Mouse (Mus musculus): ENCODE data around the gene Auts2. TPM values are rescaled to one million over a fixed set of nuclear protein-coding genes. Genes with fewer than 3 reads are reported as not detected.

Gene Auts2
- polyA plus RNA-seq, 1 experiment from 2014 or later: 1.8 TPM

DNA sequence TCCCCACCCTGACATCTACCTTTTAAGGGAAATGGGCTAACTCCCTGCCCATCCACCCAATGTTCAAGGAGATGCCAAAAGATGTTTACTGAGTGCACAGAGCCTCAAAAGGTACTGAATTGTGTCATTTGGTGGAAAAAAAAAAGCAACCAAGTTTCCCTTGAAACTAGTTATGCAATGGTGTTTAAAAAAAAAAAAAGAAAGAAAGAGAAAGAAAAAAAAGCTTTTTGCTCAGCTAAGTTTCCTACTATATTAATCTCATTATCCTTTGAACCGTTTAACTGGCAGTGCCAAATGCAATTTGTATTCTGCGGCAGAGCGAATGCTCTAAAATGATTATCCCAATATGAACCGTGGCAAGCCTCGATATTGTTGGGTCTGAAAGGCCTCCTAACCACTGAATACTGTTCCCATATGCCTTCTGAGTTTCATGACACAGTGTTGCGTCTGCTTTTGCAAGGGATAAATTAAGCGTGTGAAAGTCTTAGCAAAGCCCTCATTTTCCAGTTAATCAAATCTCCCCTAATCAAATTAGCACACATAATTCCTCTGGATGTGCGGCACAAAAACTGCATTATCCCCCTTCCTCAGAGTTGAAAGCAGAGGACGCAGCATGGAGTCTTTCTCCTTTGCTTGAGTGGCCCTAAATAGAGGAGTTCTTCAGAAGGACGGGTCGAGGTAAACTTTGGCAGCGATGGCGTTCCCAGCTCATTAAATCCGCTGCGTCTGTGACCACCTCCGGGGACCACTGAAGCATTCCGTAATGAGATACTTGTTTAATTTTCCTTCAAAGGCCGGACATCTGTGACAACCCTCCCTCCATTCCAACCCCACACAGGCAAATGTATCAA lies 897.6 kb downstream of the Auts2 start:
- H3K9me3 ChIP-seq (replicated peaks; ENCODE audit: control insufficient read depth, low read length): no peaks in the 10 kb centered on the region
- H3K36me3 ChIP-seq (ENCODE audit: control insufficient read depth, insufficient read depth): no peaks in the 10 kb centered on the region
- no peak overlapping the region for H3K4me2 ChIP-seq (ENCODE audit: low read depth, low read length)
- no peaks in the 10 kb centered on the region for H3K27me3 ChIP-seq (ENCODE audit: control insufficient read depth, insufficient read depth, low read depth, low read length)
- no peak overlapping the region for H3K4me3 ChIP-seq (ENCODE audit: low read depth, low read length)
- H3K27ac ChIP-seq (ENCODE audit: low read length): no peak overlapping the region
- ATAC-seq (ENCODE audit: low read depth): no peak
- H3K9ac ChIP-seq (ENCODE audit: low read depth, low read length): no peak overlapping the region
- WGBS (ENCODE audit: insufficient replicate concordance): 73% methylated on average over 18 of the region's 18 CpGs
- no peaks in the 10 kb centered on the region for H3K4me1 ChIP-seq (ENCODE audit: control insufficient read depth, low read depth, low read length)

DNA sequence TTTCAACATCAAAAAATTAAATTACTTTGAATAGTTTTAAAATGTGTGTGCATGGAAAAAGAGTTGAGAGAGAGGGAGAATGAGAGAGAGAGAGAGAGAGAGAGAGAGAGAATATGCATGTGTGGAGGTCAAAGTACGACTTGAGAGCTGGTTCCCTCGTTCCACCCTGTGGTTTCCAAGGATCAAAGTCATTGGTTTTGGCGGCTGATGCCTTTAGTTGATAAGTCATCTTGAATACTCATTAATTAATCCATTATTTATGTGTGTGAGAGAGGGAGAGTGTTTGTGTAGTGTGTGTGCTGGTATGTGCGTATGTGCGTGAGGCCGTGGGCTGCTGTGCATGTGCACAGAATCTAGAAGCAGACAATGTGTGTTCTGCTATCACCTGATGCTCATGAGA lies 898.8 kb downstream of the Auts2 start:
- Histone ChIP-seq H3K27me3 (ENCODE audit: control insufficient read depth, insufficient read depth, low read depth, low read length) (no peaks in the 10 kb centered on the region), H3K9ac (ENCODE audit: low read depth, low read length) (no peak overlapping the region), H3K4me3 (ENCODE audit: low read depth, low read length) (no peak overlapping the region), H3K9me3 (replicated peaks; ENCODE audit: control insufficient read depth, low read length) (no peaks in the 10 kb centered on the region), H3K36me3 (ENCODE audit: control insufficient read depth, insufficient read depth) (no peaks in the 10 kb centered on the region), H3K27ac (ENCODE audit: low read length) (no peak overlapping the region), H3K4me1 (ENCODE audit: control insufficient read depth, low read depth, low read length) (no peaks in the 10 kb centered on the region), H3K4me2 (ENCODE audit: low read depth, low read length) (no peak overlapping the region)
- 68% methylated on average over 6 of the region's 6 CpGs for WGBS (ENCODE audit: insufficient replicate concordance)
- no peak for ATAC-seq (ENCODE audit: low read depth)

GRCm38 (mm10) chr5:131643176-131644174 lies 899.7 kb downstream of the Auts2 start:
- no peak overlapping the region for H3K27ac ChIP-seq (ENCODE audit: low read length)
- H3K4me2 ChIP-seq (ENCODE audit: low read depth, low read length): no peak overlapping the region
- no peaks in the 10 kb centered on the region for H3K27me3 ChIP-seq (ENCODE audit: control insufficient read depth, insufficient read depth, low read depth, low read length)
- no peaks in the 10 kb centered on the region for H3K36me3 ChIP-seq (ENCODE audit: control insufficient read depth, insufficient read depth)
- no peaks in the 10 kb centered on the region for H3K9me3 ChIP-seq (replicated peaks; ENCODE audit: control insufficient read depth, low read length)
- ATAC-seq (ENCODE audit: low read depth): 0 out of 2 replicates have a peak, but pooled peaks have one; percentile 21
- no peaks in the 10 kb centered on the region for H3K4me1 ChIP-seq (ENCODE audit: control insufficient read depth, low read depth, low read length)
- H3K9ac ChIP-seq (ENCODE audit: low read depth, low read length): no peak overlapping the region
- H3K4me3 ChIP-seq (ENCODE audit: low read depth, low read length): no peak overlapping the region
- 67% methylated on average over 23 of the region's 23 CpGs for WGBS (ENCODE audit: insufficient replicate concordance)

GRCm38 (mm10) chr5:131642752-131643151 lies 900.4 kb downstream of the Auts2 start:
- Histone ChIP-seq H3K4me2 (ENCODE audit: low read depth, low read length) (no peak overlapping the region), H3K27ac (ENCODE audit: low read length) (no peak overlapping the region), H3K9me3 (replicated peaks; ENCODE audit: control insufficient read depth, low read length) (no peaks in the 10 kb centered on the region), H3K4me1 (ENCODE audit: control insufficient read depth, low read depth, low read length) (no peaks in the 10 kb centered on the region), H3K4me3 (ENCODE audit: low read depth, low read length) (no peak overlapping the region), H3K27me3 (ENCODE audit: control insufficient read depth, insufficient read depth, low read depth, low read length) (no peaks in the 10 kb centered on the region), H3K36me3 (ENCODE audit: control insufficient read depth, insufficient read depth) (no peaks in the 10 kb centered on the region), H3K9ac (ENCODE audit: low read depth, low read length) (no peak overlapping the region)
- WGBS (ENCODE audit: insufficient replicate concordance): 55% methylated on average over 2 of the region's 2 CpGs
- ATAC-seq (ENCODE audit: low read depth): no peak

DNA sequence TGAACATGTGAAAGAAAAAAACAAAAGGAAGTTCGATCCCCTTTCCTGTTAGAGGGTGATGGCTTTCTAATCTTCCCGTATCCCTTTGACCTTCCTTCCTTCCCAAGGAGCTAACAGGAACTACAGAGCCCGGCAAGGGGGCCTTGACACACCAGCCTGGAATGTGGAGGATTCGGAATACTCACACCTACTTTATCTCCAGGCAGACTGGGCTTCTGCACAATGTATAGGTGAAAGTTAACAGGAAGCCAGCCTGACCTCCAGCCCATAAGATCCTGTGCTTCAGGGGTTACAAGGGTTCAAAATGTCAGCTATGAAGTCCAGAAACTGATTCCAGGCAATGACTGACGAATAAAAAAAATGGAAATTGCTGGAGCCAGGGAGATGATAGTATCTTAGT lies 906.7 kb downstream of the Auts2 start:
- H3K36me3 ChIP-seq (ENCODE audit: control insufficient read depth, insufficient read depth): no peaks in the 10 kb centered on the region
- WGBS (ENCODE audit: insufficient replicate concordance): 41% methylated on average over 5 of the region's 5 CpGs
- H3K4me2 ChIP-seq (ENCODE audit: low read depth, low read length): no peak overlapping the region
- no peaks in the 10 kb centered on the region for H3K9me3 ChIP-seq (replicated peaks; ENCODE audit: control insufficient read depth, low read length)
- H3K27ac ChIP-seq (ENCODE audit: low read length): no peak overlapping the region
- no peak for ATAC-seq (ENCODE audit: low read depth)
- no peaks in the 10 kb centered on the region for H3K4me1 ChIP-seq (ENCODE audit: control insufficient read depth, low read depth, low read length)
- no peaks in the 10 kb centered on the region for H3K27me3 ChIP-seq (ENCODE audit: control insufficient read depth, insufficient read depth, low read depth, low read length)
- H3K9ac ChIP-seq (ENCODE audit: low read depth, low read length): no peak overlapping the region
- H3K4me3 ChIP-seq (ENCODE audit: low read depth, low read length): no peak overlapping the region

DNA sequence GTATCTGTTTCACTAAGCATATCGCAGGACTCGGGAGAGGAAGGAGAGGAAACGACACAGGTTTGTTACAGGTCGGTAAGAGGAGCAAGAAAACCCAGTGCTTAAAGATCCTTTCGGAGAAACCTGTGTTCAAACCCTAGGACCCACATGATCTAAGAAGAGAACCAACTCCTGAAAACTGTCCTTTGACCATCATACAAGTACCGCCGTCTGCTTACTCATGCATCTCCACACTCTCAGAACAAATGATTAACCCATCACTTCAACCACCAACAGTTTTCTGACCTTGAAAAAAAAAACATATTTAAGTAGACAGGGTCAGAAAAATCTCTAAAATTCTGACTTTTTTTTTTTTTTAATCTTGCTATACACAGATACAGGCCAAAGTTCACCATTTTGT lies 908.4 kb downstream of the Auts2 start:
- H3K9ac ChIP-seq (ENCODE audit: low read depth, low read length): no peak overlapping the region
- no peaks in the 10 kb centered on the region for H3K27me3 ChIP-seq (ENCODE audit: control insufficient read depth, insufficient read depth, low read depth, low read length)
- no peaks in the 10 kb centered on the region for H3K9me3 ChIP-seq (replicated peaks; ENCODE audit: control insufficient read depth, low read length)
- no peaks in the 10 kb centered on the region for H3K4me1 ChIP-seq (ENCODE audit: control insufficient read depth, low read depth, low read length)
- H3K4me3 ChIP-seq (ENCODE audit: low read depth, low read length): no peak overlapping the region
- H3K4me2 ChIP-seq (ENCODE audit: low read depth, low read length): no peak overlapping the region
- 76% methylated on average over 7 of the region's 7 CpGs for WGBS (ENCODE audit: insufficient replicate concordance)
- no peaks in the 10 kb centered on the region for H3K36me3 ChIP-seq (ENCODE audit: control insufficient read depth, insufficient read depth)
- H3K27ac ChIP-seq (ENCODE audit: low read length): no peak overlapping the region
- ATAC-seq (ENCODE audit: low read depth): no peak

DNA sequence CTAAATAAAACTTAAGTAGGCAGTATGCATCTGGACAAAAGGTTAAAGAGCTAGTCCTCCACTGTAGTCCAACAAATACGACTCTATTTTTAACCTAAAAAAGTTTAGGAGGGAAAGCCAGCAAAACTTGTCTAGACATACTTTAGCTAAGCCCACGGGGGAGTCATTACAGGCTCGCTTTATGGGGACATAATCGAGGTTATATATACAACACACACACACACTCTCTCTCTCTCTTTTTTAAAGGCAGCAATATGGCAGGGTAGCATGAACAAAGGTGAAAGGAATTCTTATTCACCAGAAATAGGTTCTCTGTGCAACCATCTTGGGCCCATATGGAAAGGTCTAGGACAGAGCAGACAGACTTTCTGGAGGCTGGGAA lies 911.2 kb downstream of the Auts2 start:
- Histone ChIP-seq H3K9me3 (replicated peaks; ENCODE audit: control insufficient read depth, low read length) (no peaks in the 10 kb centered on the region), H3K4me1 (ENCODE audit: control insufficient read depth, low read depth, low read length) (no peaks in the 10 kb centered on the region), H3K27ac (ENCODE audit: low read length) (no peak overlapping the region), H3K4me3 (ENCODE audit: low read depth, low read length) (no peak overlapping the region), H3K36me3 (ENCODE audit: control insufficient read depth, insufficient read depth) (no peaks in the 10 kb centered on the region), H3K9ac (ENCODE audit: low read depth, low read length) (no peak overlapping the region), H3K27me3 (ENCODE audit: control insufficient read depth, insufficient read depth, low read depth, low read length) (no peaks in the 10 kb centered on the region), H3K4me2 (ENCODE audit: low read depth, low read length) (no peak overlapping the region)
- 58% methylated on average over 4 of the region's 4 CpGs for WGBS (ENCODE audit: insufficient replicate concordance)
- no peak for ATAC-seq (ENCODE audit: low read depth)

DNA sequence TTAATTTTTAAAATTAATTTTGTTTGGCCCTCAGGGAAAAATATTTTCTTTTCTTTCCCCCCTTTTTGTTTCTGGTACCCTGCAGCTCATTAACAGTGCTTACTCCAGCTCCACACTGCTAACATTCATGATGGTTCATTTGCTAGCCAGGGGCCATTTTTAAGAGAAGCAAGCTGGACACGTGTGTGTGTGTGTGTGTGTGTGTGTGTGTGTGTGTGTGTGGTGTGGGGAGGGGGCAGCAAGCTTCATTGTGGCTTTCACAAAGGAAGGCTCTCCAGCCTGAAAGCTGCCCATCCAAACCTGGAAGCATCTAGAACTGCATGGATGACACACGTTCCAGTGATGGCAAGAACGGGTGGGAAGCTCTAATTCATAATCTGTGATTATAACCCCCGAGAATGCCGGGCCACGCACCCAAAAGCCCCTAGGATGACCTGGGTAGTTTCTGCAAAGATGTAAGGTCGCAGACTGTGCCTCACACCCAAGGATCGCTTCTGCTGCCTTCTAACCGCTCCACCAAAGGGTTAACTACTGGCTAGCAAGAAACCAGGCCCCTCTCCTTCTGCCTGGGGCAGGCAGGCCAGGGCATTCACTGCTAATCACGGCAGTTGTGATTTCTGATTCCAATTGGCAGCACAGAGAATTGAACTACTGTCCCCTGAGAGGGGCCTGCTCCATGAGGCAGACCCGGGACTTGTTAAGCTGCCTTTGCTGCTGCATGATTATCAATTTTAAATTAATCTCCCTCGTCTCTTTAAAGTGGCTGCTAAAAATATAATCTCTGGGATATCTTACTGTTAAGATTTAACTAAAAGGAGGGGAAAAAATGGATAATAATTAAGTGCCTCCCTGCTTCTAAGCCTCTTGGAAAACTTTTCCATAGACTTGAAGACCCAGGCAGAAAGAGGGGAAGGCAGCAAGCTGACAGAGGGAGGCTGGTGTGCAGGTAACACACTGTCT lies 911.8 kb downstream of the Auts2 start:
- no peak for ATAC-seq (ENCODE audit: low read depth)
- no peak overlapping the region for H3K4me2 ChIP-seq (ENCODE audit: low read depth, low read length)
- H3K27ac ChIP-seq (ENCODE audit: low read length): no peak overlapping the region
- no peak overlapping the region for H3K9ac ChIP-seq (ENCODE audit: low read depth, low read length)
- H3K36me3 ChIP-seq (ENCODE audit: control insufficient read depth, insufficient read depth): no peaks in the 10 kb centered on the region
- H3K4me1 ChIP-seq (ENCODE audit: control insufficient read depth, low read depth, low read length): no peaks in the 10 kb centered on the region
- H3K27me3 ChIP-seq (ENCODE audit: control insufficient read depth, insufficient read depth, low read depth, low read length): no peaks in the 10 kb centered on the region
- H3K4me3 ChIP-seq (ENCODE audit: low read depth, low read length): no peak overlapping the region
- WGBS (ENCODE audit: insufficient replicate concordance): 48% methylated on average over 12 of the region's 12 CpGs
- H3K9me3 ChIP-seq (replicated peaks; ENCODE audit: control insufficient read depth, low read length): no peaks in the 10 kb centered on the region
